Mouse (Mus musculus): Measurements from ENCODE around the gene Gemin5. TPM values are rescaled to one million over a fixed set of nuclear protein-coding genes. Genes with fewer than 3 reads are reported as not detected.
A peak's percentile ranks its signal among the peaks of the same experiment; 100 is the strongest.
"Not testable (repeated sequence)": the region's sequence is repeated elsewhere in the genome, so short reads cannot be mapped to it uniquely, and the experiment has no call there.

Gene Gemin5
- polyA plus RNA-seq, 1 experiment from 2014 or later = 15.5 TPM

GRCm38 (mm10) chr11:58107009-58107408 is 61.3 kb downstream of the Gemin5 start:
- H3K27me3 ChIP-seq = no peaks in the 10 kb centered on the region
- no peak overlapping the region for H3K27ac ChIP-seq
- peaks cover 39% of the 10 kb centered on the region for H3K4me1 ChIP-seq (replicated peaks)
- ATAC-seq (ENCODE audit: low read depth) (no peak), DNase-seq (no peak)
- H3K4me3 ChIP-seq (replicated peaks) = no peak overlapping the region
- H3K9ac ChIP-seq = no peak overlapping the region
- 67% methylated on average over 3 of the region's 3 CpGs for WGBS (ENCODE audit: insufficient replicate concordance)
- peaks cover 30% of the 10 kb centered on the region for H3K36me3 ChIP-seq
- H3K4me2 ChIP-seq = no peak overlapping the region
- H3K9me3 ChIP-seq (replicated peaks) = no peaks in the 10 kb centered on the region

DNA sequence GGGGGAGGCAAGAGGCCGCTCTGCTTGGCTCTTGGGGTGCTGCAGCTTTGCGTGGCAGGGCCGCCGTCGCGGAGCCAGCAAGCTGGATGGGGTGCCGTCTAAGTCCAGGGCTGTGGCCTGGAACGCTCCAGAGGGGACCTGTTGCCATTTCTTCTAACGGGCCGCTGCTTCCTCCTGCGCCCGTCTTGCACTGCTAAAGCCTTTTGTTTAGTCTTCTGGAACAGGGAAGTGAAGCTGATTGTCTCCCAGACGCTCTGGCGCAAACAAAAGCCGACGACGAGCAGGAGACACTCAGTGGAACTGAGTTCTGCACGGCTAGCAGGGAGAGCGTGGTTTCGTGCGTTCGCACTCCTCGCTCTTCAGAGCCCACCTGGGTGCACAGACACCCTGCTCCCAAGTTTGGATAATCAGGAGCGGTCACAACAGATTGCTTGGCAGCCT is 64.0 kb downstream of the Gemin5 start:
- peak overlapping the region; percentile 93 for H3K9ac ChIP-seq
- under 1% methylated on average over 24 of the region's 24 CpGs for WGBS (ENCODE audit: insufficient replicate concordance)
- peaks cover 39% of the 10 kb centered on the region for H3K4me1 ChIP-seq (replicated peaks)
- ATAC-seq (ENCODE audit: low read depth) (peak; percentile 3), DNase-seq (no peak)
- H3K4me2 ChIP-seq = peak overlapping the region; percentile 84
- H3K27me3 ChIP-seq = no peaks in the 10 kb centered on the region
- no peaks in the 10 kb centered on the region for H3K9me3 ChIP-seq (replicated peaks)
- H3K27ac ChIP-seq = peak overlapping the region; percentile 90
- H3K36me3 ChIP-seq = peaks cover 4% of the 10 kb centered on the region
- peak overlapping the region; percentile 83 for H3K4me3 ChIP-seq (replicated peaks)

- Histone ChIP-seq H3K4me1 (replicated peaks) (peaks cover 39% of the 10 kb centered on the region), H3K4me2 (peak within 1 kb of the TSS; percentile 84), H3K27ac (peak within 1 kb of the TSS; percentile 90), H3K27me3 (0 out of 2 replicates have a peak, but pooled peaks cover 5% of the 10 kb centered on the region), H3K9me3 (replicated peaks) (no peaks in the 10 kb centered on the region), H3K36me3 (peaks cover 4% of the 10 kb centered on the region; the same call in 1 of the 2 replicates), H3K9ac (peak within 1 kb of the TSS; percentile 93), H3K4me3 (replicated peaks) (peak within 1 kb of the TSS; percentile 83)
- under 1% methylated on average over 55 of the region's 55 CpGs for WGBS (ENCODE audit: insufficient replicate concordance)
- ATAC-seq (ENCODE audit: low read depth) (peak; percentile 97), DNase-seq (peak; percentile 99)
Observed at GRCm38 (mm10) chr11:58103697-58104306, 64.5 kb downstream of the Gemin5 start, which contains the start of gene Cnot8. Gene Cnot8 (plus strand): TSS chr11:58104153.

GRCm38 (mm10) chr11:58103344-58103653 is 65.0 kb downstream of the Gemin5 start:
- no peaks in the 10 kb centered on the region for H3K9me3 ChIP-seq (replicated peaks)
- no peak for DNase-seq
- peak overlapping the region; percentile 93 for H3K9ac ChIP-seq
- H3K4me1 ChIP-seq (replicated peaks) = peaks cover 39% of the 10 kb centered on the region
- peak overlapping the region; percentile 84 for H3K4me2 ChIP-seq
- peak overlapping the region; percentile 83 for H3K4me3 ChIP-seq (replicated peaks)
- 57% methylated on average over 13 of the region's 13 CpGs for WGBS (ENCODE audit: insufficient replicate concordance)
- peak overlapping the region; percentile 35 for H3K27ac ChIP-seq
- 0 out of 2 replicates have a peak, but pooled peaks have one; percentile 3 for ATAC-seq (ENCODE audit: low read depth)
- H3K36me3 ChIP-seq = 0 out of 2 replicates have a peak, but pooled peaks cover under 1% of the 10 kb centered on the region
- peaks cover 10% of the 10 kb centered on the region; the same call in 1 of the 2 replicates for H3K27me3 ChIP-seq

- Histone ChIP-seq H3K27ac (peak overlapping the region; percentile 35), H3K4me2 (peak overlapping the region; percentile 84), H3K27me3 (peaks cover 15% of the 10 kb centered on the region), H3K36me3 (no peaks in the 10 kb centered on the region), H3K9ac (peak overlapping the region; percentile 93), H3K4me1 (replicated peaks) (peaks cover 35% of the 10 kb centered on the region), H3K4me3 (replicated peaks) (peak overlapping the region; percentile 83; the same call in 1 of the 2 replicates), H3K9me3 (replicated peaks) (no peaks in the 10 kb centered on the region)
- ATAC-seq (ENCODE audit: low read depth) (no peak), DNase-seq (no peak)
- 78% methylated on average over 9 of the region's 9 CpGs for WGBS (ENCODE audit: insufficient replicate concordance)
Observed at GRCm38 (mm10) chr11:58102581-58103343, 65.6 kb downstream of the Gemin5 start.

DNA sequence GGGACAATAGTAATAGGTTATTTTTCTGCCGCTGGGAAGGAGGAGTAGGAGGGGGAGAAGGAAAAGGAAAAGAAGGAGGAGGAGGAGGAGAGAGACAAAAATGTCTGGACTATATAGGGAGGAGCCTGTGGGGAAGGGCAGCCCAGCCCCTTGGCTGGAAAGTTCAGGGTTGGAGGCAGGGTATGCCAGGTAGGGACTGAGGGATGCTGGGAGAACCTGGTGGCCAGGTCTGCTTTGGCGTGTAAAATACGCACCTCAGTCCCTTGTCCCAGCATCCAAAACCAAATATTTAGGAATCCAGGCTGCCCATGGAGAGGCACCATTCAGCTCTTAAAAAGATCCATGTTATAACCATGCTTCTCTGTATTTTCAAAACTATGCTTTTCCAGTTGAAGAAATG is 66.2 kb downstream of the Gemin5 start:
- no peaks in the 10 kb centered on the region for H3K9me3 ChIP-seq (replicated peaks)

DNA sequence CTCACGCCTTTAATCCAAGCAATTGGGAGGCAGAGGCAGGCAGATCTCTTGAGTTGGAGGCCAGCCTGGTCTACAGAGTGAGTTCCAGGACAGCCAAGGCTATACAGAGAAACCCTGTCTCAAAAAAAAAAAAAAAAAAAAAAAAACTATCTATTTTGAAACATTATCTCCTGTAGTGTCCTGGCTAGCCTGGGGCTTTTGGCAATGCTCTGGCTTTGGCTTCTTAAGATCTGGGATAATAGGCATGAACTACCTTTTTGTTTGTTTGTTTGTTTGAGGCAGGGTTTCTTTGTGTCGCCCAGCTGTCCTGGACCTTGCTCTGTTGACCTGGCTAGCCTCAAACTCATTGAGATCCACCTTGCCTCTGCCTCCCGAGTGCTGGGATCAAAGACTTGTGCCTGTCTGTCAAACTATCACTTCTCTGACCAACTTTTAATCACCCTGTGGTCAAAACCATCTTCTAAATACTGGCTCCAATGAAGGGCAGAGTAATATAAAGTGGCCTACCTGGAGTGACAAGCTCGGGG is 67.1 kb downstream of the Gemin5 start:
- Histone ChIP-seq H3K4me2 (no peak overlapping the region), H3K4me1 (replicated peaks) (peaks cover 35% of the 10 kb centered on the region), H3K27me3 (peaks cover 30% of the 10 kb centered on the region), H3K36me3 (no peaks in the 10 kb centered on the region), H3K9ac (no peak overlapping the region), H3K27ac (no peak overlapping the region), H3K9me3 (replicated peaks) (no peaks in the 10 kb centered on the region), H3K4me3 (replicated peaks) (no peak overlapping the region)
- DNase-seq = no peak
- ATAC-seq (ENCODE audit: low read depth) = no peak
- WGBS (ENCODE audit: insufficient replicate concordance) = 65% methylated on average over 4 of the region's 4 CpGs

More for the DNA sequence above, 66.2 kb downstream of the Gemin5 start:
- Histone ChIP-seq H3K9ac (no peak overlapping the region), H3K27me3 (peaks cover 21% of the 10 kb centered on the region), H3K4me1 (replicated peaks) (peaks cover 35% of the 10 kb centered on the region), H3K4me3 (replicated peaks) (no peak overlapping the region), H3K4me2 (no peak overlapping the region), H3K36me3 (no peaks in the 10 kb centered on the region), H3K27ac (no peak overlapping the region)
- 73% methylated on average over 3 of the region's 3 CpGs for WGBS (ENCODE audit: insufficient replicate concordance)
- ATAC-seq (ENCODE audit: low read depth) (no peak), DNase-seq (no peak)

DNA sequence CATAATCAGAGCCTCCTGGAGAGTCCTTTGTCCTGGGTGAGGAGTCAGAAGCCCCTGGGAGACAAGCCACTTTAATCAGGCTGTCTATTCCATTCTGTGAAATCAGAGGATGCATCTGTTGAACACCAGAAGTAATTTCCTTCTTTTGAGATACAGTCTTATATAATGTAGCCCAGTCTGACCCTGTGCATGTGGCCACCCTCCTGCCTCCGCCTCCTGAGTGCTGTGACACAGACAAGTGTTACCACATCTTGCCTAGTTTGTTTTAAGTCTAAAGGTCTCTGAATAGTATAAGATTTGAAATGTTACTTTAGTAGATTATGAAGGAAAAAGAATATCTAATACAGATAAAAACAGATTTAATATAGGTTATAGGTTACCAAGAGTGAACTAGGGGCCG is 68.3 kb downstream of the Gemin5 start:
- ATAC-seq (ENCODE audit: low read depth) = no peak
- WGBS (ENCODE audit: insufficient replicate concordance) = 86% methylated on average over 2 of the region's 2 CpGs
- no peaks in the 10 kb centered on the region for H3K9me3 ChIP-seq (replicated peaks)

DNA sequence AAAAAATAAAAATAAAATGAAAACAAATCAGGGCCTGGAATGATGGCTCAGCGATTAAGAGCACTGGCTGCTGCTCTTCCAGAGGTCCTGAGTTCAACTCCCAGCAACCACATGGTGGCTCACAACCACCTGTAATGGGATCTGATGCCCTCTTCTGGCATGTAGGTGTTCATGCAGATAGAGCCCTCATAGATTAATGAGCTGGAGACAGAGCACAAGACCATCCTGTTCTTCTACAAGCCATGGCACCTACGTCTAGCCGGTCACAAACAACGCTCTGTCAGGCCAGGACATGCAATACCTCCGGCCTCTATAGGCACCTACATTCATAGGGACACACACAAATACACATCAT is 70.0 kb downstream of the Gemin5 start:
- Histone ChIP-seq H3K27me3 (peaks cover 52% of the 10 kb centered on the region), H3K4me1 (replicated peaks) (peaks cover 15% of the 10 kb centered on the region), H3K4me2 (peak overlapping the region; percentile 63; the same call in 1 of the 2 replicates)
- 56% methylated on average over 5 of the region's 5 CpGs for WGBS (ENCODE audit: insufficient replicate concordance)
- not testable (repeated sequence) for ATAC-seq (ENCODE audit: low read depth); DNase-seq; H3K9ac ChIP-seq; H3K9me3 ChIP-seq (replicated peaks); H3K36me3 ChIP-seq; H3K27ac ChIP-seq; H3K4me3 ChIP-seq (replicated peaks)

More for the DNA sequence above, 68.3 kb downstream of the Gemin5 start:
- Histone ChIP-seq H3K27ac (no peak overlapping the region), H3K4me2 (no peak overlapping the region), H3K4me3 (replicated peaks) (no peak overlapping the region), H3K9ac (no peak overlapping the region), H3K27me3 (peaks cover 42% of the 10 kb centered on the region), H3K4me1 (replicated peaks) (peaks cover 23% of the 10 kb centered on the region), H3K36me3 (no peaks in the 10 kb centered on the region)
- no peak for DNase-seq

DNA sequence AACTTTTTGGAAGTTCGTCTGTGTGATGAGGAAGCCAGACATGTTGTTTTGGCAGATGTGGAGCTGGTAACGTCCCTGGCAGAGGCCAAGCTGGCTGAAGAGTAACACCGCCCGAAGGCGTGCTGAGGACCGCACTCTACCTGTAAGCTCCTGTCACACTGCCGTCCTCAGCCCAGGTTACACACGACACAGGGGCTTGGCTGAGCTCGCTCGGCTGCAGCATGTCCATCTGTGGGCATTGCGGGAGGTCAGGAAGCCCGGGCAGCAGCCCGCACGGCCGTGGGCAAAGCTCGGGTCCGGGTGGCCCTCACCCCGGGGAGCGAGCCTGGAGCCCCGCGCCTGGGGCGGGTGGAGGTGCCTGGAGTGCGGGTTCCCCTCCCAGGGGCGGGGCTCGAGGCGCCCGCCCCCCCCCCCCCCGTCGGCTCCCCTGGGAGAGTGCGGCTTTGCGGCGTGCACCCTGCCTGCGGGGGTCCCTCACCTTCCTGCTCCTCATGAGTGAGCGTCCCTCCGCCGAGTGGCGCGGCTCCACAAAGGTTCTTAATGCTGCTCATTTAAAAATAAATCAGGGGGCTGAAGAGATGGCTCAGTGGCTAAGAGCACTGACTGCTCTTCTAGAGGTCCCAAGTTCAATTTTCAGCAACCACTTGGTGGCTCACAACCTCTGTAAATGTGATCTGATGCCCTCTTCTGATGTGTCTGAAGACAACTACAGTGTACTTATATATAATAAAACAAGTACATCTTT is 70.5 kb downstream of the Gemin5 start:
- peak overlapping the region; percentile 45 for H3K4me3 ChIP-seq (replicated peaks)
- DNase-seq (no peak), ATAC-seq (ENCODE audit: low read depth) (0 out of 2 replicates have a peak, but pooled peaks have one; percentile 40)
- H3K9ac ChIP-seq = peak overlapping the region; percentile 46; the same call in 1 of the 2 replicates
- peak overlapping the region; percentile 63 for H3K4me2 ChIP-seq
- H3K27ac ChIP-seq = no peak overlapping the region
- H3K27me3 ChIP-seq = peaks cover 52% of the 10 kb centered on the region
- peaks cover 14% of the 10 kb centered on the region for H3K4me1 ChIP-seq (replicated peaks)
- 2% methylated on average over 32 of the region's 38 CpGs for WGBS (ENCODE audit: insufficient replicate concordance)
- no peaks in the 10 kb centered on the region for H3K9me3 ChIP-seq (replicated peaks)
- H3K36me3 ChIP-seq = no peaks in the 10 kb centered on the region

Data from liver, embryonic 13.5 days (tissue).